7 mouse cellular contexts compared by ENCODE assay signal in the genomic region with DNA sequence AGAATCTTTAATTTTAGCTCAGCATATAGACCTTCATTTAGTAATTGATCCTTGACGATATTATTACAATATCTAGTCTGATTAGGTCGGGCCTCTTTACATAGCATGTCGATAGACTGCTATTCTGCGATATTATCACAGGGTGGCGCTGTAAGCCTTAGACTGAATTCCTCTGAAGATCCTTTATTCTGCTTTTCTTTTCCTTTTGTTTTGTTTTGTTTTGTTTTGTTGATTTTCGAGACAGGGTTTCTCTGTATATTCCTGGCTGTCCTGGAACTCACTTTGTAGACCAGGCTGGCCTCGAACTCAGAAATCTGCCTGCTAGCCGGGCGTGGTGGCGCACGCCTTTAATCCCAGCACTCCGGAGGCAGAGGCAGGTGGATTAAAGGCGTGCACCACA. TPM values are rescaled to one million over a fixed set of nuclear protein-coding genes. Genes with fewer than 3 reads are reported as not detected.
A peak's percentile ranks its signal among the peaks of the same experiment; 100 is the strongest.
DNase-seq lines count a peak whose midpoint lies in the region; ATAC-seq and TF ChIP-seq lines count a peak whose summit lies in the region.
"Not testable (repeated sequence)": the region's sequence is repeated elsewhere in the genome, so short reads cannot be mapped to it uniquely, and the experiment has no call there.

No protein-coding gene starts in this region.

- peak overlapping the region; percentile 41 for H3K4me2 ChIP-seq in hindbrain, embryonic 16.5 days (ENCODE audit: low read length)
- H3K4me2 ChIP-seq in limb, embryonic 11.5 days (ENCODE audit: low read depth, severe bottlenecking), result not testable (repeated sequence)
- H3K4me2 ChIP-seq in neural tube, embryonic 15.5 days, result peak overlapping the region; percentile 42

- TF ChIP-seq POLR2A in cortical plate, adult 2 months (IDR thresholded peaks at IDR 0.05; ENCODE audit: extremely low read depth, insufficient read depth, low read length), result not testable (repeated sequence)

- WGBS in hindbrain, embryonic 16.5 days, result 17% methylated on average over 13 of the region's 13 CpGs
- 27% methylated on average over 13 of the region's 13 CpGs for WGBS in limb, embryonic 11.5 days
- 19% methylated on average over 13 of the region's 13 CpGs for WGBS in neural tube, embryonic 15.5 days

- not testable (repeated sequence) for H3K4me1 ChIP-seq in cortical plate, adult 2 months (ENCODE audit: control insufficient read depth, insufficient read depth, low read length); hindbrain, embryonic 16.5 days (ENCODE audit: control insufficient read depth, insufficient read depth, low read depth, low read length); limb, embryonic 11.5 days (ENCODE audit: control insufficient read depth, insufficient read depth, low read length)
- peaks cover 11% of the 10 kb centered on the region for H3K4me1 ChIP-seq in neural tube, embryonic 15.5 days

- H3K4me3 ChIP-seq in cortical plate, adult 2 months (ENCODE audit: insufficient read depth, low read length); limb, embryonic 11.5 days (ENCODE audit: low read depth, low read length): not testable (repeated sequence)
- H3K4me3 ChIP-seq in hindbrain, embryonic 16.5 days (ENCODE audit: low read length), result peak overlapping the region; percentile 19; the same call in 1 of the 2 replicates
- 0 out of 2 replicates have a peak overlapping the region, but pooled peaks have one; percentile 16 for H3K4me3 ChIP-seq in neural tube, embryonic 15.5 days (replicated peaks)

- H3K36me3 ChIP-seq in hindbrain, embryonic 16.5 days (ENCODE audit: control insufficient read depth, insufficient read depth, low read length); limb, embryonic 11.5 days (ENCODE audit: control insufficient read depth, insufficient read depth, low read length); neural tube, embryonic 15.5 days: not testable (repeated sequence)

- DNase-seq in T-cell, adult 2 months (ENCODE audit: low spot score), result peak; percentile 56
- peak; percentile 31 for DNase-seq in gastrocnemius, adult 18-20 months (ENCODE audit: low spot score)
- peak; percentile 44 for DNase-seq in limb, embryonic 11.5 days (ENCODE audit: low spot score)
- peak; percentile 60 for DNase-seq in lung, postnatal 25 days (ENCODE audit: low spot score)

- ATAC-seq in hindbrain, embryonic 16.5 days; limb, embryonic 11.5 days (ENCODE audit: insufficient number of reproducible peaks, low FRiP score, low TSS enrichment, low read depth); neural tube, embryonic 15.5 days (ENCODE audit: low FRiP score): not testable (repeated sequence)

- not testable (repeated sequence) for H3K9ac ChIP-seq in hindbrain, embryonic 16.5 days (ENCODE audit: low read depth, low read length); limb, embryonic 11.5 days (ENCODE audit: low read length); neural tube, embryonic 15.5 days (replicated peaks)

- not testable (repeated sequence) for H3K27me3 ChIP-seq in hindbrain, embryonic 16.5 days (replicated peaks; ENCODE audit: control insufficient read depth, insufficient read depth, low read length); limb, embryonic 11.5 days (ENCODE audit: control insufficient read depth, insufficient read depth, low read length)
- peaks cover 19% of the 10 kb centered on the region; the same call in 1 of the 2 replicates for H3K27me3 ChIP-seq in neural tube, embryonic 15.5 days (replicated peaks)

- not testable (repeated sequence) for H3K9me3 ChIP-seq in hindbrain, embryonic 16.5 days (ENCODE audit: control insufficient read depth, low read length); limb, embryonic 11.5 days (ENCODE audit: control insufficient read depth, low read length); neural tube, embryonic 15.5 days (replicated peaks)

- peak; percentile 31; the same call in 1 of the 2 replicates for TF ChIP-seq CTCF in cortical plate, adult 2 months (IDR thresholded peaks at IDR 0.05; ENCODE audit: extremely low read depth, insufficient read depth, low read length)

- not testable (repeated sequence) for H3K27ac ChIP-seq in cortical plate, adult 2 months (ENCODE audit: insufficient read depth, low read length); hindbrain, embryonic 16.5 days (ENCODE audit: low read depth, low read length); limb, embryonic 11.5 days (replicated peaks; ENCODE audit: low read depth, low read length); neural tube, embryonic 15.5 days (replicated peaks)

RNA-seq across cellular contexts. Expression of a gene that starts 13.4 kb away (rescaled TPM):
- 5.2 and 5.5 TPM in 2 replicates for polyA plus RNA-seq in cortical plate, adult 2 months (2012; rRNA removed)
- total RNA-seq in gastrocnemius, adult 18-20 months (2021), result 1 to 10 TPM; 2.4 to 2.6 TPM
- 8.7 and 9.3 TPM in 2 replicates for polyA plus RNA-seq in hindbrain, embryonic 16.5 days (2015; fragmentation: Nextera tagmentation; extraction: Ambion mirVana)
- polyA plus RNA-seq in limb, embryonic 11.5 days (2014; fragmentation: Nextera tagmentation; extraction: Ambion mirVana), result 8.6 and 9.2 TPM in 2 replicates
- 8.1 and 8.5 TPM in 2 replicates for polyA plus RNA-seq in neural tube, embryonic 15.5 days (2015; fragmentation: Nextera tagmentation; extraction: Ambion mirVana)

RNA-seq across cellular contexts. Expression of a gene that starts 17.0 kb away (rescaled TPM):
- polyA plus RNA-seq in cortical plate, adult 2 months (2012; rRNA removed), result 14.2 and 14.6 TPM in 2 replicates
- total RNA-seq in gastrocnemius, adult 18-20 months (2021), result 10 to 100 TPM; 36.4 to 41.6 TPM
- polyA plus RNA-seq in hindbrain, embryonic 16.5 days (2015; fragmentation: Nextera tagmentation; extraction: Ambion mirVana), result 16.3 and 17.4 TPM in 2 replicates
- 6.0 TPM in 2 replicates for polyA plus RNA-seq in limb, embryonic 11.5 days (2014; fragmentation: Nextera tagmentation; extraction: Ambion mirVana)
- polyA plus RNA-seq in neural tube, embryonic 15.5 days (2015; fragmentation: Nextera tagmentation; extraction: Ambion mirVana), result 17.4 and 17.8 TPM in 2 replicates

RNA-seq across cellular contexts. Expression of a gene that starts 24.5 kb away (rescaled TPM):
- 2.7 TPM in 2 replicates for polyA plus RNA-seq in cortical plate, adult 2 months (2012; rRNA removed)
- 1 to 10 TPM; 1.8 to 2.2 TPM for total RNA-seq in gastrocnemius, adult 18-20 months (2021)
- 3.9 and 4.5 TPM in 2 replicates for polyA plus RNA-seq in hindbrain, embryonic 16.5 days (2015; fragmentation: Nextera tagmentation; extraction: Ambion mirVana)
- 6.3 and 6.8 TPM in 2 replicates for polyA plus RNA-seq in limb, embryonic 11.5 days (2014; fragmentation: Nextera tagmentation; extraction: Ambion mirVana)
- 4.4 and 4.8 TPM in 2 replicates for polyA plus RNA-seq in neural tube, embryonic 15.5 days (2015; fragmentation: Nextera tagmentation; extraction: Ambion mirVana)

RNA-seq across cellular contexts. Expression of a gene that starts 31.0 kb away (rescaled TPM):
- 5.4 and 8.3 TPM in 2 replicates for polyA plus RNA-seq in cortical plate, adult 2 months (2012; rRNA removed)
- total RNA-seq in gastrocnemius, adult 18-20 months (2021), result 1 to 10 TPM; 1.7 to 1.8 TPM
- 4.6 and 5.4 TPM in 2 replicates for polyA plus RNA-seq in hindbrain, embryonic 16.5 days (2015; fragmentation: Nextera tagmentation; extraction: Ambion mirVana)
- 7.4 and 9.0 TPM in 2 replicates for polyA plus RNA-seq in limb, embryonic 11.5 days (2014; fragmentation: Nextera tagmentation; extraction: Ambion mirVana)
- 5.0 and 5.2 TPM in 2 replicates for polyA plus RNA-seq in neural tube, embryonic 15.5 days (2015; fragmentation: Nextera tagmentation; extraction: Ambion mirVana)

RNA-seq across cellular contexts. Expression of a gene that starts 44.2 kb away (rescaled TPM):
- polyA plus RNA-seq in cortical plate, adult 2 months (2012; rRNA removed), result 3.4 and 3.9 TPM in 2 replicates
- total RNA-seq in gastrocnemius, adult 18-20 months (2021), result 1 to 10 TPM; 1.6 to 1.9 TPM
- polyA plus RNA-seq in hindbrain, embryonic 16.5 days (2015; fragmentation: Nextera tagmentation; extraction: Ambion mirVana), result 4.0 and 4.1 TPM in 2 replicates
- 7.5 and 7.7 TPM in 2 replicates for polyA plus RNA-seq in limb, embryonic 11.5 days (2014; fragmentation: Nextera tagmentation; extraction: Ambion mirVana)
- polyA plus RNA-seq in neural tube, embryonic 15.5 days (2015; fragmentation: Nextera tagmentation; extraction: Ambion mirVana), result 4.2 and 6.3 TPM in 2 replicates
